Mouse (Mus musculus): ENCODE measurements around the gene Kcne1.

- TF ChIP-seq CTCF (IDR thresholded peaks at IDR 0.05; ENCODE audit: extremely low read depth, insufficient read length, insufficient replicate concordance, low read depth, low read length), result no peak
- no peak for TF ChIP-seq POLR2A (IDR thresholded peaks at IDR 0.05; ENCODE audit: low read depth, low read length)
Measured at GRCm38 (mm10) chr16:92324309-92325061, 34.8 kb downstream of the Kcne1 start.
